Mouse (Mus musculus) embryonic facial prominence, embryonic 10.5 days (tissue): ENCODE data around the gene Tmem51. TPM values are rescaled to one million over a fixed set of nuclear protein-coding genes. Genes with fewer than 3 reads are reported as not detected.

Experiments used
- DNase-seq: peaks from one replicate; pipeline ENCODE4 v3.0.0-alpha.2; 2017; ENCODE audit warnings: low spot score
- H3K27ac ChIP-seq: fragments of 300-500 bp; sonication (generic); replicated peaks from 2 replicates; pipeline ENCODE4 v1.5.1; 2016; ENCODE audit warnings: mild to moderate bottlenecking
- H3K27me3 ChIP-seq: fragments of 300-500 bp; sonication (generic); replicated peaks from 2 replicates; pipeline ENCODE4 v1.6.1; 2016; ENCODE audit warnings: low read depth, mild to moderate bottlenecking; ENCODE audit not compliant: poor library complexity, severe bottlenecking
- H3K36me3 ChIP-seq: fragments of 300-500 bp; sonication (generic); replicated peaks from 2 replicates; pipeline ENCODE4 v1.6.1; 2016; ENCODE audit warnings: mild to moderate bottlenecking, moderate library complexity
- H3K4me1 ChIP-seq: fragments of 300-500 bp; sonication (generic); 2 replicates; pipeline ENCODE4 v1.6.1; 2016
- H3K4me3 ChIP-seq: fragments of 300-500 bp; sonication (generic); 2 replicates; pipeline ENCODE4 v1.5.1; 2016; ENCODE audit warnings: mild to moderate bottlenecking, moderate library complexity
- H3K9me3 ChIP-seq: fragments of 300-500 bp; sonication (generic); 2 replicates; pipeline ENCODE4 v1.6.1; 2016; ENCODE audit warnings: mild to moderate bottlenecking
- WGBS: fragments of 180-500 bp; shearing (Covaris S2); methylation state at CpG from one replicate; pipeline ENCODE4 v1.1.7; 2016; 5-methylcytosine and 5-hydroxymethylcytosine counted together
- polyA plus RNA-seq: library from polyadenylated mRNA; unstranded; fragments of >200 nt; fragmentation: Nextera tagmentation; extraction: Ambion mirVana; gene quantifications from 2 replicates; pipeline ENCODE4 v1.2.1, GENCODE M21; 2016

The Tmem51 gene
- polyA plus RNA-seq, 1 experiment from 2014 or later = 9.7 TPM

GRCm38 (mm10) chr4:142095513-142096241 is 11.6 kb upstream of the Tmem51 start:
- H3K4me1 ChIP-seq = peaks cover 17% of the 10 kb centered on the region
- H3K27ac ChIP-seq = peak overlapping the region; percentile 20; the same call in 1 of the 2 replicates
- 59% methylated on average over 15 of the region's 15 CpGs for WGBS
- H3K4me3 ChIP-seq = no peak overlapping the region
- DNase-seq = no peak
- no peaks in the 10 kb centered on the region for H3K9me3 ChIP-seq
- no peaks in the 10 kb centered on the region for H3K27me3 ChIP-seq
- no peaks in the 10 kb centered on the region for H3K36me3 ChIP-seq

DNA sequence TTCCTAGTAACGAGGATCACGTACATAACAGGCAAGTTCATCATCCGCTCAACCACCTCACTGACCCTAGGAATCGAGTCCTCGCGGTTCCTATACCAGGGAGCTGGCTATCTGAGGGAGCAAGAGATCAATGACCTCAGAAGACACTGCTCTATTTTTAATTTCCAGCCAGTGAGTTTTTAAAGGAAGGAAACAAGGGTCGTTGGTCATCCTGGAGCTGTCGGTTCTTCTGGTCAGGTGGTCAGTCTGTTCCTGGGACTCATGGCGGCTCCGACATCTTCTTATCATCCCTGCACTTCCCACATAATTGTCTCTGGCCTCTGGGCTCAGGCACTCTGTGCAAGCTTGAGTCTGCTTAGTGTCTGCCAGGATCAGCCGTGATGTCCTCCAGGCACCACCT is 10.3 kb upstream of the Tmem51 start:
- H3K4me3 ChIP-seq = no peak overlapping the region
- H3K9me3 ChIP-seq = no peaks in the 10 kb centered on the region
- H3K4me1 ChIP-seq = peaks cover 17% of the 10 kb centered on the region
- no peak for DNase-seq
- H3K27ac ChIP-seq = no peak overlapping the region
- H3K36me3 ChIP-seq = no peaks in the 10 kb centered on the region
- WGBS = 86% methylated on average over 11 of the region's 11 CpGs
- peaks cover 8% of the 10 kb centered on the region; the same call in 1 of the 2 replicates for H3K27me3 ChIP-seq

DNA sequence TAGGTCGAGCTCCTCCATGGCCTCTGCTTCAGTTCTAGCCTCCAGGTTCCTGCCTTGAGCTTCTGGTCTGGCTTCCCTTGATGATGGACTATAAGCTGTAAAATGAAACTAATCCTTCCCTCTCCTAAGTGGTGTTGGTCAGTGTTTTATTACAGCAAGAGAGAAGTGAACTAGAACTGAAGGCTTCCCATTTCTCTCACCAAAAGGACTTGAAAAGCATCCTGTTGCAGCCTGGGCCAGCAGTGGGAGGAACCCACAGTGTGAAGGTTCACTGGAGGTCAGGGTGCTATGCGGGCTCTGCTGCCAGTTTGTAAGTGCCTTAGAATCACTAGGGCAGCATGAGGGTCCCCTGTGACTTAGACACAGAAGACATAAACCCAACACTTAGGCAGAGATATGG is 7.0 kb upstream of the Tmem51 start:
- peaks cover 24% of the 10 kb centered on the region for H3K27me3 ChIP-seq
- 65% methylated on average over 2 of the region's 2 CpGs for WGBS
- DNase-seq = no peak
- no peak overlapping the region for H3K4me3 ChIP-seq
- no peaks in the 10 kb centered on the region for H3K9me3 ChIP-seq
- no peak overlapping the region for H3K27ac ChIP-seq
- H3K36me3 ChIP-seq = no peaks in the 10 kb centered on the region
- peaks cover 17% of the 10 kb centered on the region for H3K4me1 ChIP-seq

DNA sequence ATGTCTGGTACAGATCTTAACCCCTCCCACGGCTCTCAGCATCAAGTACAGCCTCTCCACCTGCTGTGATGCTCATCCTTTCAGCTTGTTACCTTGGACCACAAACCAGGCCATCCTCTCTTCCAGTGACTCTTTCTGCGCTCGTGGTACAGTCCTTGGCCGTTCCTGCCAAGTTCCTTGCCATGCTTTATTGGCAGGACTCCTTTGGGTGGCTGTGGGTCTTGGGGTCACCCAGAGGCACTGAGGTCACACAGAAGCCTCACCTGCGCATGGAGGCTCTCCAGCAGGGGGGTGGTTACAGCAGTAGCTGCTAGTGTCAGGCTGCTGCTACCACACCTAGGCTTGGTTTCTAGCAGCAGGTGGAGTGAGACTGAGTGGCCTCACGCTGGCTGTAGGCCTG is 5.9 kb upstream of the Tmem51 start:
- H3K9me3 ChIP-seq = no peaks in the 10 kb centered on the region
- no peaks in the 10 kb centered on the region for H3K36me3 ChIP-seq
- H3K27me3 ChIP-seq = peaks cover 35% of the 10 kb centered on the region
- no peak overlapping the region for H3K4me3 ChIP-seq
- no peak for DNase-seq
- H3K4me1 ChIP-seq = peaks cover 15% of the 10 kb centered on the region
- no peak overlapping the region for H3K27ac ChIP-seq
- WGBS = 73% methylated on average over 6 of the region's 6 CpGs

- Histone ChIP-seq H3K4me3 (no peak overlapping the region), H3K27ac (no peak overlapping the region), H3K27me3 (peaks cover 45% of the 10 kb centered on the region), H3K4me1 (peaks cover 26% of the 10 kb centered on the region), H3K9me3 (no peaks in the 10 kb centered on the region), H3K36me3 (no peaks in the 10 kb centered on the region)
- WGBS = 73% methylated on average over 6 of the region's 6 CpGs
- DNase-seq = no peak
Measured at GRCm38 (mm10) chr4:142088836-142089235, 4.7 kb upstream of the Tmem51 start.

- 35% methylated on average over 4 of the region's 4 CpGs for WGBS
- H3K9me3 ChIP-seq = no peaks in the 10 kb centered on the region
- H3K36me3 ChIP-seq = no peaks in the 10 kb centered on the region
- H3K4me3 ChIP-seq = no peak overlapping the region
- H3K27ac ChIP-seq = no peak overlapping the region
- peaks cover 47% of the 10 kb centered on the region for H3K27me3 ChIP-seq
- no peak for DNase-seq
- peaks cover 30% of the 10 kb centered on the region for H3K4me1 ChIP-seq
Measured at GRCm38 (mm10) chr4:142088409-142088808, 4.3 kb upstream of the Tmem51 start.

GRCm38 (mm10) chr4:142084936-142085563 is 946 bp upstream of the Tmem51 start:
- H3K4me3 ChIP-seq = peak overlapping the region; percentile 78
- H3K27me3 ChIP-seq = peaks cover 64% of the 10 kb centered on the region
- H3K9me3 ChIP-seq = no peaks in the 10 kb centered on the region
- H3K36me3 ChIP-seq = no peaks in the 10 kb centered on the region
- H3K4me1 ChIP-seq = peaks cover 59% of the 10 kb centered on the region
- 5% methylated on average over 20 of the region's 20 CpGs for WGBS
- peak overlapping the region; percentile 86; the same call in 1 of the 2 replicates for H3K27ac ChIP-seq
- no peak for DNase-seq

GRCm38 (mm10) chr4:142083762-142084130 is 358 bp downstream of the Tmem51 start:
- peak; percentile 86 for DNase-seq
- Histone ChIP-seq H3K36me3 (no peaks in the 10 kb centered on the region), H3K27me3 (peaks cover 57% of the 10 kb centered on the region), H3K4me1 (peaks cover 63% of the 10 kb centered on the region), H3K4me3 (peak overlapping the region; percentile 78), H3K9me3 (no peaks in the 10 kb centered on the region), H3K27ac (peak overlapping the region; percentile 86)
- under 1% methylated on average over 27 of the region's 29 CpGs for WGBS

GRCm38 (mm10) chr4:142083193-142083592 is 911 bp downstream of the Tmem51 start:
- no peak overlapping the region for H3K27ac ChIP-seq
- no peak for DNase-seq
- H3K4me1 ChIP-seq = peaks cover 59% of the 10 kb centered on the region
- WGBS = 56% methylated on average over 6 of the region's 6 CpGs
- peaks cover 57% of the 10 kb centered on the region for H3K27me3 ChIP-seq
- H3K4me3 ChIP-seq = peak overlapping the region; percentile 78
- H3K9me3 ChIP-seq = no peaks in the 10 kb centered on the region
- H3K36me3 ChIP-seq = no peaks in the 10 kb centered on the region

DNA sequence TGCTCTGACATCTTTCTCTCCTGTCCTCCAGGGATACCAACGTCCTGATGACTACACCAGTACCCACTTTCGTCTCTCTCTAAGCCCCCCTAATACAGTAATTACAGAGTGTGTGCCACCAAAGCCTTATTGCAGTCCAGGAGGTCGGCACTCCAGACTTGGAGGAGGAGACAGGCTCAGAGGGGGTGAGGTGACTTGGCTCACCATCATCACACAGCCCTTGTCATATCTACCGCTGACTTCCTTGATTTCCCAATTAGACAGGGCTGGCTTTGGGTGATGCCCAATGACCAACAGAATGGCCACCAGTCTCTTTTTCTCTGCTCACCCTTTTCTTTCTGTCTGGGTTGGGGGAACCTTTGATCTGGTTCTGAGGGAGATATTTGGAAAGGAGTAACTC is 1.4 kb downstream of the Tmem51 start:
- H3K4me1 ChIP-seq = peaks cover 63% of the 10 kb centered on the region
- H3K4me3 ChIP-seq = no peak overlapping the region; the same call in 1 of the 2 replicates
- WGBS = 71% methylated on average over 4 of the region's 4 CpGs
- H3K9me3 ChIP-seq = no peaks in the 10 kb centered on the region
- DNase-seq = no peak
- H3K27ac ChIP-seq = no peak overlapping the region
- H3K27me3 ChIP-seq = peaks cover 60% of the 10 kb centered on the region
- no peaks in the 10 kb centered on the region for H3K36me3 ChIP-seq

- H3K4me3 ChIP-seq = no peak overlapping the region
- no peak for DNase-seq
- no peaks in the 10 kb centered on the region for H3K9me3 ChIP-seq
- 67% methylated on average over 13 of the region's 13 CpGs for WGBS
- H3K4me1 ChIP-seq = peaks cover 72% of the 10 kb centered on the region
- H3K27ac ChIP-seq = no peak overlapping the region
- no peaks in the 10 kb centered on the region for H3K36me3 ChIP-seq
- H3K27me3 ChIP-seq = peaks cover 59% of the 10 kb centered on the region
Measured at GRCm38 (mm10) chr4:142081631-142082283, 2.3 kb downstream of the Tmem51 start.

GRCm38 (mm10) chr4:142080901-142081630 is 3.0 kb downstream of the Tmem51 start:
- Histone ChIP-seq H3K9me3 (no peaks in the 10 kb centered on the region), H3K27ac (0 out of 2 replicates have a peak overlapping the region, but pooled peaks have one; percentile 11), H3K36me3 (no peaks in the 10 kb centered on the region), H3K4me3 (0 out of 2 replicates have a peak overlapping the region, but pooled peaks have one; percentile 12), H3K4me1 (peaks cover 75% of the 10 kb centered on the region), H3K27me3 (peaks cover 56% of the 10 kb centered on the region)
- DNase-seq = peak; percentile 71
- WGBS = 48% methylated on average over 18 of the region's 18 CpGs
